Mouse (Mus musculus): ENCODE measurements around the gene Wdr13. TPM values are rescaled to one million over a fixed set of nuclear protein-coding genes. Genes with fewer than 3 reads are reported as not detected.
"Not testable (repeated sequence)": the region's sequence is repeated elsewhere in the genome, so short reads cannot be mapped to it uniquely, and the experiment has no call there.

Gene Wdr13
- polyA plus RNA-seq, 1 experiment from 2014 or later = 23.1 TPM

DNA sequence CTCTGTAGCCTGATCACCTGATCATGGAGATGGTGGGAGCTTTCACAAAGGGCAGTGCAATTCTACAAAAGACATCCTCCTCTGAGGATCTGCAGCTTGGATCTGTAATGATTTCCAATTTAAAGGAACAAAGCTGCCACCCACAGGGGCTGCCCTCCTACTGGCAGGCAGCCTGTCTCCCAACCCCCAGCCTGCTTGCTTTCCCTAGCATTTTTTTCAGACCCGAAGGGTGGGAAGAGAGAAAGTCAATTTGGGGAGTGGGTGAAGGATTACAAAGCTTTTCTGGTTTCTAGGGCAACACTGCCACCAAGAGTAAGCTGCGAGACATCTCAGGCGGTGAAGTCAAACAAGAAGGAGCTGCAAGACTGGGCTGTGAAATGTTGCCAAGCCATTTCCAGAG, 31.7 kb downstream of the Wdr13 start:
- H3K27me3 ChIP-seq = no peaks in the 10 kb centered on the region
- H3K36me3 ChIP-seq = no peaks in the 10 kb centered on the region
- 0 out of 2 replicates have a peak overlapping the region, but pooled peaks have one; percentile 50 for H3K27ac ChIP-seq
- no peak overlapping the region for H3K9ac ChIP-seq
- no peaks in the 10 kb centered on the region for H3K9me3 ChIP-seq
- no peak overlapping the region for H3K4me3 ChIP-seq
- ATAC-seq (ENCODE audit: insufficient number of reproducible peaks, insufficient read depth, low FRiP score, low TSS enrichment) = no peak
- 0 out of 2 replicates have a peak, but pooled peaks cover 3% of the 10 kb centered on the region for H3K4me1 ChIP-seq
- 26% methylated on average over 3 of the region's 3 CpGs for WGBS
- H3K4me2 ChIP-seq (replicated peaks) = no peak overlapping the region

DNA sequence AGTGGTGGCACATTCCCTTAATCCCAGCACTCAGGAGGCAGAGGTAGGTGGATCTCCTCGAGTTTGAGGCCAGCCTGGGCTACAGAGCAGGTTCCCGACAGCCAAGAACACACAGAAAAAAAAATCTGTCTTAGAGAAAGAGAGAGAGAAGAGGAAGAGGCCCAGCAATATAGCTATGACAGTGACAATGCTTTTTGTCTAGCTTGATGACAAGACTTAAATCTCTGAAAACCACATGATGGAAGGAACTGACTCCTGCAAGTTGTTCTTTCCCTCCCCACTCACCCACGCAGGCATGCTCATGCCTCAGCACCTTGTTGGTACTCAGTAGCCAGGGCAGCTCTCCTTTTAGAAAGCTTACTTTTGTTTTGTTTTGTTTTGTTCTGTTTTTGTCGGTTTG, 33.3 kb downstream of the Wdr13 start:
- H3K4me2 ChIP-seq (replicated peaks) = no peak overlapping the region
- ATAC-seq (ENCODE audit: insufficient number of reproducible peaks, insufficient read depth, low FRiP score, low TSS enrichment) = no peak
- no peaks in the 10 kb centered on the region for H3K27me3 ChIP-seq
- no peaks in the 10 kb centered on the region for H3K36me3 ChIP-seq
- 0 out of 2 replicates have a peak, but pooled peaks cover 3% of the 10 kb centered on the region for H3K4me1 ChIP-seq
- H3K4me3 ChIP-seq = no peak overlapping the region
- H3K9me3 ChIP-seq = no peaks in the 10 kb centered on the region
- H3K9ac ChIP-seq = no peak overlapping the region
- WGBS = 67% methylated on average over 4 of the region's 4 CpGs
- H3K27ac ChIP-seq = no peak overlapping the region

DNA sequence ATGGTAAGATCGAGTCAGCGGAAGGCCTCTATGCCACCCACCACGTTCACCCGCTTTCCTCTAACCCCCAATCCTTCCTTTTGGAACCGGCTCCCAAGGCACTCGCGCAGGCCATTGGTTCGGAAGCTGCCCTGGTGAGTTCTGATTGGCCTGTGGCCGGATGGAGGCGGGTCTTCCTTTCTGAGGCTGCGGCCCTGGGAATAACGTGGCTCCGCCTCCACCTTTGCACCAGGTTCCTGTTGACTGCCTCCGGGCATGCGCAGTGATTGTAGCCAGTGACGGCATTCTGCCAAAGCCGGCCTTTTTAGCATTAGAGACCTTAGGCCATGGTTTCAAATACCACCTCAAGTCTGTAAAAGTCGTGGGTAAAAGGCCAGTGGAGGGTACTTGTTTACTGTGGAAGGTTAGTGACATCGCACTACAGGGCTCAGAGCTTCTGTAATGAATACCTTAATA, 35.9 kb downstream of the Wdr13 start:
- peak; percentile 94 for ATAC-seq (ENCODE audit: insufficient number of reproducible peaks, insufficient read depth, low FRiP score, low TSS enrichment)
- H3K9me3 ChIP-seq = no peaks in the 10 kb centered on the region
- H3K4me3 ChIP-seq = peak overlapping the region; percentile 23
- 0 out of 2 replicates have a peak, but pooled peaks cover 3% of the 10 kb centered on the region for H3K4me1 ChIP-seq
- no peaks in the 10 kb centered on the region for H3K36me3 ChIP-seq
- H3K9ac ChIP-seq = no peak overlapping the region
- no peaks in the 10 kb centered on the region for H3K27me3 ChIP-seq
- WGBS = 21% methylated on average over 19 of the region's 19 CpGs
- peak overlapping the region; percentile 40 for H3K4me2 ChIP-seq (replicated peaks)
- H3K27ac ChIP-seq = no peak overlapping the region

DNA sequence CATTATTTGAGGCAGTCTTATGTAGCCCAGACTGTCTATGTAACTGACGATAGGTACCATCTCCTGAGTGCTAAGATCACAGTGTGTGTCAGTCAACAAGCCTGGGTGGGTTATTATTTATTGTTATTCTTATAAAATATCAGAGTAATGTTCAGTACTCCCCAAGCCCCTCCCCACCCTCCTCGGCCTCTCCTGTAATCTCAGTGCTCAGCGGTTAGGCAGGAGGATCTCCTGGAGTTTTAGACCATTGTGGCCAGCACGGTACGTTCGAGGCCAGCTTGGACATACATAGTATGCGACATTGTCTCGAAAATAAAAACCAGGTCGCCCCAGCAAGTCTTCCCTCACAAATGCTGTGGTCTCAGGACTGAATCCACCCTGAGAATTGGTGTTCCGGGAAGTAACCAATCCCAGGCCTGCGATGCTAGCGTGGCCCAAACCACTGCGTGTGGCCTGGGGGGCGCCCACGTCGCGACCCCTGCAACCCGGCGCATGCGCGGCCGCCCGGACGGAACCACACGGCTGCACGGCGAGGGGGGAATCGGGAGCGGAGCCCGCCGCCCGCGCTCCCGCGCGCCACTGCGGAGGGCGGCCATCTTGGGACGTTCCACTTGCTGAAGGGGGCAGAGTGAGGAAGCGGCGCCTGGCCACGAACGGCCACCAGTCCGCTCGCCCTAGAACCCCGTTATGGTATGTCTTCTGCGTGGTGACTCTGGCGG, 36.5 kb downstream of the Wdr13 start:
- not testable (repeated sequence) for H3K9ac ChIP-seq, H3K27me3 ChIP-seq, H3K36me3 ChIP-seq, H3K27ac ChIP-seq, H3K4me1 ChIP-seq, H3K9me3 ChIP-seq
- WGBS = 28% methylated on average over 24 of the region's 48 CpGs
- H3K4me3 ChIP-seq = peak overlapping the region; percentile 25; the same call in 1 of the 2 replicates
- peak overlapping the region; percentile 29 for H3K4me2 ChIP-seq (replicated peaks)
- ATAC-seq (ENCODE audit: insufficient number of reproducible peaks, insufficient read depth, low FRiP score, low TSS enrichment) = peak; percentile 88

DNA sequence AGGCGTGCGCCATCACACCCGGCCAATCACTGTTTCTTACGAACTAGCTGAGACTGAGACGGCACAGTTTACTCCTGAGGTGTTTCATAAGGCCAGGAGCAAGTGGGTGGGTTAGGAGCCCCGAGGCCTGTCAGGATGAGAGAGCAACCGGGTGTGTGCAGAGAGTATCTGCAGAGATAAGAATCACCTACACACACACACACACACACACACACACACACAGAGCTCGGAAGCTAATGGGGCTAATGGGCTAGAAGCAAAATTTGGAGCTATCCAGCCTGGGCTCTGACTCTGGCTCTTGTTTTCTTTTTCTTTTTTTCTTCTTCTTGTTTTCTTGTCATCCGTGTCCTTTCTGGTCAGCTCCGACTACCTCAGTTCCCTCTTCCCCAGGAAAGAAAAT, 37.1 kb downstream of the Wdr13 start:
- ATAC-seq (ENCODE audit: insufficient number of reproducible peaks, insufficient read depth, low FRiP score, low TSS enrichment) = no peak
- H3K27me3 ChIP-seq = no peaks in the 10 kb centered on the region
- H3K9me3 ChIP-seq = no peaks in the 10 kb centered on the region
- H3K4me3 ChIP-seq = no peak overlapping the region
- H3K36me3 ChIP-seq = no peaks in the 10 kb centered on the region
- H3K9ac ChIP-seq = no peak overlapping the region
- no peak overlapping the region for H3K27ac ChIP-seq
- H3K4me2 ChIP-seq (replicated peaks) = peak overlapping the region; percentile 29
- H3K4me1 ChIP-seq = 0 out of 2 replicates have a peak, but pooled peaks cover under 1% of the 10 kb centered on the region
- WGBS = 82% methylated on average over 10 of the region's 10 CpGs

DNA sequence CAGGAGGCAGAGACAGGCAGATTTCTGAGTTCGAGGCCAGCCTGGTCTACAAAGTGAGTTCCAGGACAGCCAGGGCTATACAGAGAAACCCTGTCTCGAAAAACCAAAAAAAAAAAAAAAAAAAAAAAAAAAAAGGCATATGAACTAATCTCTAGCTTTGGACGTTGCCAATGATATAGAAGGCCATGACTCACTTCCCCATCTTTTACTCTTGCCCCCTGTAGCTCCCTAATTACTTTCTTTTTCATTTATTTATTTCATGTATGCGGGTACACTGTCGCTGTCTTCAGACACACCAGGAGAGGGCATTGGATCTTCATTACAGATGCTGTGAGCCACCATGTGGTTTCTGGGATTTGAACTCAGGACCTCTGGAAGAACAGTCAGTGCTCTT, 41.7 kb downstream of the Wdr13 start:
- WGBS = 79% methylated on average over 4 of the region's 5 CpGs
- H3K4me2 ChIP-seq (replicated peaks); H3K4me1 ChIP-seq; H3K9ac ChIP-seq; H3K27ac ChIP-seq; H3K4me3 ChIP-seq; H3K9me3 ChIP-seq; H3K27me3 ChIP-seq; H3K36me3 ChIP-seq; ATAC-seq (ENCODE audit: insufficient number of reproducible peaks, insufficient read depth, low FRiP score, low TSS enrichment): not testable (repeated sequence)

DNA sequence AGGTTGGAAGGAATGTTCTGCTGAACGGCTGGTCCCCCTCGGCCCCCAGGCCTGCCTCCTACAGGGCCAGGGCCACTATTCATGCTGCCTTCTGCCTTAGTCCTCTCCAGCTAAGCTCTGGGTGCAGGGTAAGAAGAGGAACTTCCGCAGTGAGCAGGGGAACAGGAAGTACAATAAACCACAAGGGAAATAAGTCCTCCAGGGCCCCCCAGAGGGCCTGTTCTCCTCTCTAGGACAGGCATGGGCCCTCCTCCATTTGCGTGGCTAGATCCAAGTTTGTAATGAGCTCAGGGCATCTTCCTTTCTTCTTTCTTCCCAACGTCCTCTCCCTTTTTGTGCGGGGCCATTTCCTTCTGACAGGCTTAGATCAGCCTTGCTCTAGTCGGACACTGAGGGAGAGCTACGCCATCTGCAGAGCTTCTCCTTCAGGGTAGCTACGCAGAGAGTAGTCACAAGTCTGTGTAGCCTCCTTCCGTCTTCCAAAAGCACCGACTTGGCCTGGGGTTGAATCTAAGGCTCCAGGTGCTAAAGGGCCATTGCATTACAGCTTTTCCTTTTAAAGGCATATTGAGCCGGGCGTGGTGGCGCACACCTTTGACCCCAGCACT, 42.2 kb downstream of the Wdr13 start, which contains the start of gene Was:
Was (minus strand) TSS at position 153 of the 608 bp plus-strand sequence.
- Histone ChIP-seq H3K27ac (no peak within 1 kb of the TSS), H3K36me3 (no peaks in the 10 kb centered on the region), H3K9ac (no peak within 1 kb of the TSS), H3K9me3 (no peaks in the 10 kb centered on the region), H3K4me2 (replicated peaks) (no peak within 1 kb of the TSS), H3K27me3 (no peaks in the 10 kb centered on the region), H3K4me1 (no peaks in the 10 kb centered on the region), H3K4me3 (no peak within 1 kb of the TSS)
- WGBS = 82% methylated on average over 14 of the region's 14 CpGs
- ATAC-seq (ENCODE audit: insufficient number of reproducible peaks, insufficient read depth, low FRiP score, low TSS enrichment) = no peak

DNA sequence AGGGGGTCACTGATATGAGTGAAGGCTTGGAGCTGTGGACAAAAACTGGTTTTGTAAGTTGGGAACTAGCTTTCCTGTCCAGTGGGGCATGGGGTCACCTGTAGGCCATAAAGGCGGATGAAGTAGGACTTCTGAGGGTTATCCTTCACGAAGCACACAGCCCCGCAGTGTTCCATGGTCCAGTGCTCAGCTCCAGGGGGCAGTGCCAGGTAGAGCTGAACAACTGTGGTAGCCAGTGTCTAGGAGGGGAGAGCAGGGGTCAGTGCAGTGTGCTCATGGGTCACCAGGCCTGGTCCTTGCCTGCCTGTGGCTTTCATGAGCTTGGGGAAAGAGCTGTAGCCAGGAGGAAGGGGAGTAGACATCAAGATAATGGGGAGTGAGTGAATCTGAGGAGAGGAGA, 42.9 kb downstream of the Wdr13 start:
- Histone ChIP-seq H3K27me3 (no peaks in the 10 kb centered on the region), H3K4me2 (replicated peaks) (no peak overlapping the region), H3K4me1 (no peaks in the 10 kb centered on the region), H3K9me3 (no peaks in the 10 kb centered on the region), H3K27ac (no peak overlapping the region), H3K36me3 (no peaks in the 10 kb centered on the region), H3K9ac (no peak overlapping the region), H3K4me3 (no peak overlapping the region)
- no peak for ATAC-seq (ENCODE audit: insufficient number of reproducible peaks, insufficient read depth, low FRiP score, low TSS enrichment)
- WGBS = 93% methylated on average over 3 of the region's 3 CpGs

DNA sequence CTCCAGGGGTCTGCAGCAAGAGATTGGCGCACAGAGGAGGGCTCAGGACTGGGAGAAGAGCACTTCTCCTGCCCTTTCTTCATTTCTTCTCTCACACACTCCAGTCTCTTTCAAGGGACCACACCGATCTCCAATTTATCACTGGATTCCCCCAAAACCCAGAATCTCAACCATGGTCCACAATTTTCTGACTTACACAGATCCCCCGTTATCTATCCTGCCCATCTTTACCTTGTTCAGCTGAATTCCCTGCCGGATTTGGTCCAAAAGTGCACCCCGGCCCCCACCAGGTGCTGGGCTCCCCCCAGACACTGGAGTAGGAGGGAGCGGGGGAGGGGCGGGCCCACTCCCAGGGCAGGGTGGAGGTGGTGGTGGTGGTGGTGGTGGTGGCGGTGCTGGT, 47.1 kb downstream of the Wdr13 start:
- H3K9ac ChIP-seq = no peak overlapping the region
- no peaks in the 10 kb centered on the region for H3K36me3 ChIP-seq
- no peaks in the 10 kb centered on the region for H3K9me3 ChIP-seq
- no peaks in the 10 kb centered on the region for H3K27me3 ChIP-seq
- H3K27ac ChIP-seq = no peak overlapping the region
- no peak overlapping the region for H3K4me3 ChIP-seq
- no peak for ATAC-seq (ENCODE audit: insufficient number of reproducible peaks, insufficient read depth, low FRiP score, low TSS enrichment)
- no peaks in the 10 kb centered on the region for H3K4me1 ChIP-seq
- WGBS = 77% methylated on average over 8 of the region's 8 CpGs
- H3K4me2 ChIP-seq (replicated peaks) = no peak overlapping the region

DNA sequence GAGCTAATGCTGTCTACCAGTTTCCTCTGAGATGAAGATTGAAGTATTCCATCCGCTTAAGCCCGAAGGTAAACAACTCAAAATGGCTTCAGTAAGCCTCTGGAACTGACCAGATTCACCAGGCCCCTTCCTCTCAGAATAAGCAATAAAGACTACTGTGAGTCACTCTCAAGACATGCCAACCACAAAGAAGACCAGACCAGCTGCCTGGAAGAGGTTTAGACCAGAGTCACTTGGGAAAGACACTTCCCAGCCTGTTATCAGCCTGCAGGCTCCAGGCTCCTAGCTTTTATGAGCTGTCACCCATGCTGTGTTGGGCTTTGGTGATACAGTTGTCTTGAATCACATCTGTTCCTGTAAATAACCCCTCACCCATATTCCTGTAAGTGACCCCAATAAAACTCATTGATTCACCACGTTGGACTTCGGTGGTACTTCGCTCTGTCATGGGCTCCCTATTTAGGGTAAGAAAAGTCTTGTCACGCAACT, 47.9 kb downstream of the Wdr13 start:
- no peak overlapping the region for H3K4me3 ChIP-seq
- H3K27me3 ChIP-seq = no peaks in the 10 kb centered on the region
- no peaks in the 10 kb centered on the region for H3K9me3 ChIP-seq
- no peaks in the 10 kb centered on the region for H3K36me3 ChIP-seq
- H3K4me2 ChIP-seq (replicated peaks) = no peak overlapping the region
- whole genome bisulfite sequencing = 91% methylated on average over 6 of the region's 6 CpGs
- H3K9ac ChIP-seq = no peak overlapping the region
- ATAC-seq (ENCODE audit: insufficient number of reproducible peaks, insufficient read depth, low FRiP score, low TSS enrichment) = no peak
- H3K27ac ChIP-seq = no peak overlapping the region
- H3K4me1 ChIP-seq = no peaks in the 10 kb centered on the region

DNA sequence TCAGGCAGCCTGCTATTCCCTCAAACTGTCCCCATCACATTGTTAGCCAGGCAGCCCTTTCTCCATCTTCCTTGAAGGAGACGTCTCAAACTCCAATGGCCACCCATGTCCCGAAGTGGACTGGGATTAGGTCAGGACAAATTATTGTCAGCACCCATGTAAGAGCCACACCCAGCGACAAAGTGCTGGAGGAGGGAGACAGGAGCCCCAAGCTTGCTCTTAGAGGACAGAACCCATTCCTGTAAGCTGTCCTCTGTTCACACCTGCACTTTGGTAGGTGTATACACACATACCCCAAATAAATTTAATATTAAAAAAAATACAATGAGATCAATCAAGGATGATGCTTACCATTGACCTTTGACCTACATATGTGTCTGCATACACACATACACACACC, 57.6 kb downstream of the Wdr13 start:
- ATAC-seq (ENCODE audit: insufficient number of reproducible peaks, insufficient read depth, low FRiP score, low TSS enrichment) = peak; percentile 31; the same call in 1 of the 2 replicates
- peak overlapping the region; percentile 45 for H3K4me2 ChIP-seq (replicated peaks)
- H3K4me3 ChIP-seq = peak overlapping the region; percentile 45
- 43% methylated on average over 3 of the region's 3 CpGs for WGBS
- no peaks in the 10 kb centered on the region for H3K9me3 ChIP-seq
- H3K27ac ChIP-seq = no peak overlapping the region
- H3K9ac ChIP-seq = no peak overlapping the region
- H3K36me3 ChIP-seq = no peaks in the 10 kb centered on the region
- H3K4me1 ChIP-seq = 0 out of 2 replicates have a peak, but pooled peaks cover 4% of the 10 kb centered on the region
- no peaks in the 10 kb centered on the region for H3K27me3 ChIP-seq
